Mouse (Mus musculus) olfactory bulb, adult 2 months (tissue): ENCODE measurements around the gene Hist1h2an. TPM values are rescaled to one million over a fixed set of nuclear protein-coding genes. Genes with fewer than 3 reads are reported as not detected.
"Not testable (repeated sequence)": the region's sequence is repeated elsewhere in the genome, so short reads cannot be mapped to it uniquely, and the experiment has no call there.

Source experiments
- H3K27ac ChIP-seq: fragments of 200-500 bp; 2 replicates; pipeline ENCODE4 v1.5.1; 2012; ENCODE audit warnings: low read depth, low read length; ENCODE audit not compliant: insufficient read depth
- H3K4me1 ChIP-seq: fragments of 200-500 bp; 2 replicates; pipeline ENCODE4 v1.6.1; 2012; ENCODE audit warnings: low read length; ENCODE audit not compliant: control insufficient read depth, insufficient read depth
- H3K4me3 ChIP-seq: fragments of 200-500 bp; 2 replicates; pipeline ENCODE4 v1.5.1; 2012; ENCODE audit warnings: mild to moderate bottlenecking, low read depth, low read length, moderate library complexity; ENCODE audit not compliant: insufficient read depth
- CTCF ChIP-seq: fragments of 200-500 bp; IDR thresholded peaks from 2 replicates; pipeline ENCODE4 v1.5.1; 2012; ENCODE audit warnings: low read depth, mild to moderate bottlenecking, low read length, moderate library complexity; ENCODE audit not compliant: insufficient read depth
- POLR2A ChIP-seq: fragments of 200-500 bp; IDR thresholded peaks from 2 replicates; pipeline ENCODE4 v1.6.1; 2012; ENCODE audit warnings: mild to moderate bottlenecking, low read depth, low read length, moderate library complexity; ENCODE audit not compliant: insufficient read depth
- WGBS: fragments of 180-500 bp; shearing (Covaris S2); methylation state at CpG from one replicate; pipeline ENCODE4 v1.1.7; 2018; 5-methylcytosine and 5-hydroxymethylcytosine counted together
- polyA plus RNA-seq: library from polyadenylated mRNA; stranded (reverse); fragments of >200 nt; gene quantifications from 2 replicates; pipeline ENCODE4 v1.2.4, GENCODE M21; 2012; ENCODE audit warnings: low replicate concordance; ENCODE audit not compliant: missing spikeins, insufficient read depth, insufficient read length

Hist1h2an gene
- not detected in 2 replicates for polyA plus RNA-seq

GRCm38 (mm10) chr13:21786899-21787629, at the start of gene Hist1h2an, which contains the start of gene Hist1h2bp:
TSS of gene Hist1h2an (minus strand) at chr13:21787218.
TSS of gene Hist1h2bp (plus strand) at chr13:21787461.
- H3K4me3 ChIP-seq, result peak within 1 kb of the TSS; percentile 60
- peak within 1 kb of the TSS; percentile 80 for H3K27ac ChIP-seq
- WGBS, result under 1% methylated on average over 42 of the region's 63 CpGs
- not testable (repeated sequence) for H3K4me1 ChIP-seq

GRCm38 (mm10) chr13:21833461-21833860, 46.4 kb upstream of the Hist1h2an start, which contains the start of the genes Hist1h2ap and Hist1h2br:
TSS of gene Hist1h2ap (minus strand) at chr13:21833507.
TSS of gene Hist1h2br (plus strand) at chr13:21833743.
- not testable (repeated sequence) for H3K4me3 ChIP-seq, H3K27ac ChIP-seq, H3K4me1 ChIP-seq
- no CpG with 5 or more reads among the region's 24 CpGs for WGBS

GRCm38 (mm10) chr13:21831418-21832394, 44.7 kb upstream of the Hist1h2an start, which contains the start of gene Hist1h4n:
TSS of gene Hist1h4n (minus strand) at chr13:21832196.
- not testable (repeated sequence) for H3K27ac ChIP-seq, H3K4me1 ChIP-seq
- WGBS, result 0% methylated on average over 26 of the region's 58 CpGs
- H3K4me3 ChIP-seq, result peak within 1 kb of the TSS; percentile 31
- TF ChIP-seq POLR2A, result 0 out of 2 replicates have a peak, but pooled peaks have one; percentile 42

- TF ChIP-seq CTCF (no peak), POLR2A (no peak)
- 93% methylated on average over 10 of the region's 10 CpGs for WGBS
- Histone ChIP-seq H3K4me3 (no peak overlapping the region), H3K4me1 (no peaks in the 10 kb centered on the region; the same call in 1 of the 2 replicates), H3K27ac (no peak overlapping the region)
Observed at GRCm38 (mm10) chr13:21830344-21830743, 43.3 kb upstream of the Hist1h2an start.

- TF ChIP-seq POLR2A (no peak), CTCF (no peak)
- Histone ChIP-seq H3K27ac (no peak overlapping the region), H3K4me1 (no peaks in the 10 kb centered on the region; the same call in 1 of the 2 replicates), H3K4me3 (no peak overlapping the region)
- WGBS, result 83% methylated on average over 3 of the region's 3 CpGs
Observed at GRCm38 (mm10) chr13:21828511-21828910, 41.5 kb upstream of the Hist1h2an start.

- not testable (repeated sequence) for H3K27ac ChIP-seq, H3K4me1 ChIP-seq, H3K4me3 ChIP-seq
- WGBS, result 62% methylated on average over 7 of the region's 16 CpGs
Observed at GRCm38 (mm10) chr13:21820082-21820890, 33.3 kb upstream of the Hist1h2an start.

- H3K4me3 ChIP-seq, result peak overlapping the region; percentile 29
- under 1% methylated on average over 12 of the region's 14 CpGs for WGBS
- not testable (repeated sequence) for H3K4me1 ChIP-seq, H3K27ac ChIP-seq
Observed at GRCm38 (mm10) chr13:21812092-21812491, 25.1 kb upstream of the Hist1h2an start.

- not testable (repeated sequence) for H3K4me1 ChIP-seq, H3K27ac ChIP-seq
- H3K4me3 ChIP-seq, result peak within 1 kb of the TSS; percentile 29
- no CpG with 5 or more reads among the region's 24 CpGs for WGBS
Observed at GRCm38 (mm10) chr13:21811539-21811938, 24.5 kb upstream of the Hist1h2an start, which contains the start of gene Hist1h4m. TSS of gene Hist1h4m (plus strand) at chr13:21811746.

GRCm38 (mm10) chr13:21811074-21811473, 24.1 kb upstream of the Hist1h2an start:
- H3K27ac ChIP-seq, H3K4me1 ChIP-seq, H3K4me3 ChIP-seq: not testable (repeated sequence)
- no CpG with 5 or more reads among the region's 8 CpGs for WGBS

GRCm38 (mm10) chr13:21810073-21810472, 23.1 kb upstream of the Hist1h2an start, which contains the start of the genes Hist1h2bq and Hist1h2ao:
TSS of gene Hist1h2bq (minus strand) at chr13:21810197.
TSS of gene Hist1h2ao (plus strand) at chr13:21810465.
- no CpG with 5 or more reads among the region's 23 CpGs for WGBS
- not testable (repeated sequence) for H3K4me1 ChIP-seq, H3K4me3 ChIP-seq, H3K27ac ChIP-seq

GRCm38 (mm10) chr13:21803058-21803457, 16.0 kb upstream of the Hist1h2an start:
- not testable (repeated sequence) for H3K4me3 ChIP-seq, H3K27ac ChIP-seq, H3K4me1 ChIP-seq
- WGBS, result no CpG with 5 or more reads among the region's 4 CpGs

- H3K4me1 ChIP-seq, H3K4me3 ChIP-seq, H3K27ac ChIP-seq: not testable (repeated sequence)
Observed at GRCm38 (mm10) chr13:21797163-21797562, 10.1 kb upstream of the Hist1h2an start.
